Mouse (Mus musculus) embryonic facial prominence, embryonic 11.5 days (tissue): ENCODE results near the gene Hvcn1. TPM values are rescaled to one million over a fixed set of nuclear protein-coding genes. Genes with fewer than 3 reads are reported as not detected.

Experiments
- ATAC-seq: fragments of 200-750 bp; cut with Nextera tagmentation; replicated peaks from 2 replicates; pipeline ENCODE4 v1.8.0; 2017; ENCODE audit warnings: low read depth; ENCODE audit not compliant: insufficient number of reproducible peaks, low FRiP score, low TSS enrichment
- DNase-seq: peaks from one replicate; pipeline ENCODE4 v3.0.0-alpha.2; 2015; ENCODE audit warnings: low spot score
- H3K27ac ChIP-seq: fragments of 300-500 bp; sonication (generic); replicated peaks from 2 replicates; pipeline ENCODE4 v1.5.1; 2014; ENCODE audit warnings: mild to moderate bottlenecking, low read depth, low read length, control low read depth
- H3K27me3 ChIP-seq: fragments of 300-500 bp; sonication (generic); 2 replicates; pipeline ENCODE4 v1.6.1; 2014; ENCODE audit warnings: mild to moderate bottlenecking, low read length, moderate library complexity, mixed read lengths; ENCODE audit not compliant: control insufficient read depth, insufficient read depth
- H3K36me3 ChIP-seq: fragments of 300-500 bp; sonication (generic); replicated peaks from 2 replicates; pipeline ENCODE4 v1.6.1; 2014; ENCODE audit warnings: low read depth, mild to moderate bottlenecking, low read length, moderate library complexity, mixed read lengths; ENCODE audit not compliant: control insufficient read depth, insufficient read depth
- H3K4me1 ChIP-seq: fragments of 300-500 bp; sonication (generic); 2 replicates; pipeline ENCODE4 v1.6.1; 2014; ENCODE audit warnings: low read length, mixed read lengths; ENCODE audit not compliant: control insufficient read depth, insufficient read depth
- H3K4me2 ChIP-seq: fragments of 300-500 bp; sonication (generic); 2 replicates; pipeline ENCODE4 v1.6.1; 2014; ENCODE audit warnings: low read depth, mild to moderate bottlenecking, control low read depth, low read length, moderate library complexity
- H3K4me3 ChIP-seq: fragments of 300-500 bp; sonication (generic); 2 replicates; pipeline ENCODE4 v1.5.1; 2014; ENCODE audit warnings: low read depth, low read length, control low read depth
- H3K9ac ChIP-seq: fragments of 300-500 bp; sonication (generic); replicated peaks from 2 replicates; pipeline ENCODE4 v1.6.1; 2014; ENCODE audit warnings: mild to moderate bottlenecking, control low read depth, low read length
- H3K9me3 ChIP-seq: fragments of 300-500 bp; sonication (generic); replicated peaks from 2 replicates; pipeline ENCODE4 v1.6.1; 2016; ENCODE audit warnings: mild to moderate bottlenecking, low read length, inconsistent platforms, mixed read lengths; ENCODE audit not compliant: control insufficient read depth
- WGBS: fragments of 180-500 bp; shearing (Covaris S2); extraction: QIAGEN DNeasy Blood & Tissue Kit; methylation state at CpG from one replicate; pipeline ENCODE4 v1.1.7; 2014; 5-methylcytosine and 5-hydroxymethylcytosine counted together
- polyA plus RNA-seq: library from polyadenylated mRNA; unstranded; fragments of >200 nt; fragmentation: Nextera tagmentation; extraction: Ambion mirVana; gene quantifications from 2 replicates; pipeline ENCODE4 v1.2.1, GENCODE M21; 2014

Gene Hvcn1
- polyA plus RNA-seq, 1 experiment from 2014 or later = 10.8 TPM

GRCm38 (mm10) chr5:122240989-122241388 is 34.4 kb downstream of the Hvcn1 start:
- WGBS = 55% methylated on average over 1 of the region's 1 CpGs
- no peak for DNase-seq
- no peak for ATAC-seq

GRCm38 (mm10) chr5:122242521-122243123 is 36.0 kb downstream of the Hvcn1 start:
- ATAC-seq = no peak
- Histone ChIP-seq H3K9ac (no peak overlapping the region), H3K36me3 (peaks cover 3% of the 10 kb centered on the region), H3K4me3 (no peak overlapping the region), H3K9me3 (no peaks in the 10 kb centered on the region), H3K4me2 (no peak overlapping the region), H3K27me3 (no peaks in the 10 kb centered on the region), H3K4me1 (no peaks in the 10 kb centered on the region; the same call in 1 of the 2 replicates), H3K27ac (no peak overlapping the region)
- WGBS = 84% methylated on average over 6 of the region's 6 CpGs
- DNase-seq = no peak

More at GRCm38 (mm10) chr5:122240989-122241388, 34.4 kb downstream of the Hvcn1 start:
- Histone ChIP-seq H3K4me1 (no peaks in the 10 kb centered on the region; the same call in 1 of the 2 replicates), H3K9me3 (no peaks in the 10 kb centered on the region), H3K9ac (no peak overlapping the region), H3K36me3 (peaks cover 3% of the 10 kb centered on the region), H3K4me3 (no peak overlapping the region), H3K27ac (no peak overlapping the region), H3K4me2 (no peak overlapping the region), H3K27me3 (no peaks in the 10 kb centered on the region)

GRCm38 (mm10) chr5:122243781-122244523 is 37.3 kb downstream of the Hvcn1 start:
- Histone ChIP-seq H3K36me3 (peaks cover 3% of the 10 kb centered on the region), H3K27me3 (no peaks in the 10 kb centered on the region), H3K9ac (no peak overlapping the region), H3K4me3 (no peak overlapping the region), H3K27ac (no peak overlapping the region), H3K4me2 (no peak overlapping the region), H3K9me3 (no peaks in the 10 kb centered on the region), H3K4me1 (no peaks in the 10 kb centered on the region; the same call in 1 of the 2 replicates)
- 86% methylated on average over 17 of the region's 17 CpGs for WGBS
- ATAC-seq = no peak
- no peak for DNase-seq

- no peak overlapping the region for H3K4me2 ChIP-seq
- DNase-seq (no peak), ATAC-seq (no peak)
- no peak overlapping the region for H3K27ac ChIP-seq
- H3K9ac ChIP-seq = no peak overlapping the region
- H3K4me1 ChIP-seq = no peaks in the 10 kb centered on the region
- no peaks in the 10 kb centered on the region for H3K27me3 ChIP-seq
- H3K9me3 ChIP-seq = no peaks in the 10 kb centered on the region
- 69% methylated on average over 3 of the region's 3 CpGs for WGBS
- H3K36me3 ChIP-seq = peaks cover 3% of the 10 kb centered on the region
- no peak overlapping the region for H3K4me3 ChIP-seq
These were observed 38.6 kb downstream of the Hvcn1 start for GRCm38 (mm10) chr5:122245186-122245585.

- Histone ChIP-seq H3K27me3 (no peaks in the 10 kb centered on the region), H3K4me1 (no peaks in the 10 kb centered on the region), H3K4me2 (no peak overlapping the region), H3K9ac (no peak overlapping the region), H3K27ac (no peak overlapping the region), H3K9me3 (no peaks in the 10 kb centered on the region), H3K36me3 (no peaks in the 10 kb centered on the region), H3K4me3 (no peak overlapping the region)
- ATAC-seq = no peak
- WGBS = 83% methylated on average over 10 of the region's 10 CpGs
- no peak for DNase-seq
These were observed 40.1 kb downstream of the Hvcn1 start for GRCm38 (mm10) chr5:122246547-122247167.

- Histone ChIP-seq H3K27ac (no peak overlapping the region), H3K9ac (no peak overlapping the region), H3K9me3 (no peaks in the 10 kb centered on the region), H3K4me3 (no peak overlapping the region), H3K4me1 (no peaks in the 10 kb centered on the region), H3K4me2 (no peak overlapping the region), H3K36me3 (no peaks in the 10 kb centered on the region), H3K27me3 (no peaks in the 10 kb centered on the region)
- 82% methylated on average over 11 of the region's 11 CpGs for WGBS
- DNase-seq (no peak), ATAC-seq (no peak)
These were observed 40.9 kb downstream of the Hvcn1 start for GRCm38 (mm10) chr5:122247529-122247928.

GRCm38 (mm10) chr5:122247934-122248333 is 41.3 kb downstream of the Hvcn1 start:
- WGBS = 89% methylated on average over 7 of the region's 7 CpGs
- H3K4me3 ChIP-seq = no peak overlapping the region
- ATAC-seq (no peak), DNase-seq (no peak)
- H3K4me2 ChIP-seq = no peak overlapping the region
- no peak overlapping the region for H3K27ac ChIP-seq
- no peaks in the 10 kb centered on the region for H3K27me3 ChIP-seq
- no peaks in the 10 kb centered on the region for H3K9me3 ChIP-seq
- no peaks in the 10 kb centered on the region for H3K4me1 ChIP-seq
- no peaks in the 10 kb centered on the region for H3K36me3 ChIP-seq
- H3K9ac ChIP-seq = no peak overlapping the region

- DNase-seq = no peak
- Histone ChIP-seq H3K36me3 (no peaks in the 10 kb centered on the region), H3K27ac (no peak overlapping the region), H3K27me3 (no peaks in the 10 kb centered on the region), H3K9ac (no peak overlapping the region), H3K4me3 (no peak overlapping the region), H3K4me1 (no peaks in the 10 kb centered on the region), H3K9me3 (no peaks in the 10 kb centered on the region), H3K4me2 (no peak overlapping the region)
- ATAC-seq = no peak
- WGBS = 82% methylated on average over 4 of the region's 4 CpGs
These were observed 42.7 kb downstream of the Hvcn1 start for GRCm38 (mm10) chr5:122249281-122249680.
